Mouse (Mus musculus): ENCODE measurements around the gene Csdc2. TPM values are rescaled to one million over a fixed set of nuclear protein-coding genes. Genes with fewer than 3 reads are reported as not detected.
A peak's percentile ranks its signal among the peaks of the same experiment; 100 is the strongest.

Csdc2 gene
- total RNA-seq, 2 experiments from 2014 or later: 89.9 to 90.2 TPM

DNA sequence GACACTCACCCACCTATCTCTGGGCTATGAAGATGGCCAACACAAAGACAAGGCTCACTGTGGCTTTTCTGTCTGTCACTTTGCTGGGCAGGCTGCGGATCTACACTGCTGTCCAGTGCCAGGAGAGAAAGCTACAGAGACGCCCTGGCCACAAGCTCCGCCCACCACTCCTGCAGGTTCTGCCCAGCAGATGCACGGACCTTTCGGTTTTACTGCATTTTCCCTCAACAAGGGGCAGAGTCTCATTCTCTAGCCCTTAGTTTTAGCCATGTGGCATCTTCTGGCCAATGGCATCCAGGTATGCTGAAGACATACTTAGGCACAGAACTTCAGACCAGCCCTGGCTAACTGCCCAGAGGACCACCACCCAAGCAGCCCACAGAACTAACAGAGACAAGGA, 15.3 kb upstream of the Csdc2 start:
- no peak for DNase-seq (ENCODE audit: extremely low spot score in 1 of 2, low spot score in 1 of 2)

DNA sequence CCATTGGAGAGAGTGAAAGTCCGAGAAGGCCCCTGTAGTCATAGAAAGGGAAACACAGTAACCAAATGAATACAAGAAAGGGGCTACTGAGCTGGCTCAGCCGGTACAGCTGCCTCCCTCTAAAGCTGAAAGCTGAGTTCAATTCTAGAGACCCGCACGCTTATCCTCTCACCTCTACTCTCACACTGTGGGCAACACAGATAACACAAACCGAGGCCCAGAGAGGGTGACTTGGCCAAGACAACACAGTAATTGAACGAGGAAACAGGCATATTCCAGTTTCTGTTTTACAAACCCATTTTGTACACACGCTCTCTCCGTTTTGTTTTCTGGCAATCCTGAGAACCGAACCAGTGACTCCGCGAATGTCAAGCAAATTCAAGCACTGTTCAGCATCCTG, 11.6 kb upstream of the Csdc2 start:
- DNase-seq (ENCODE audit: extremely low spot score in 1 of 2, low spot score in 1 of 2): no peak

DNA sequence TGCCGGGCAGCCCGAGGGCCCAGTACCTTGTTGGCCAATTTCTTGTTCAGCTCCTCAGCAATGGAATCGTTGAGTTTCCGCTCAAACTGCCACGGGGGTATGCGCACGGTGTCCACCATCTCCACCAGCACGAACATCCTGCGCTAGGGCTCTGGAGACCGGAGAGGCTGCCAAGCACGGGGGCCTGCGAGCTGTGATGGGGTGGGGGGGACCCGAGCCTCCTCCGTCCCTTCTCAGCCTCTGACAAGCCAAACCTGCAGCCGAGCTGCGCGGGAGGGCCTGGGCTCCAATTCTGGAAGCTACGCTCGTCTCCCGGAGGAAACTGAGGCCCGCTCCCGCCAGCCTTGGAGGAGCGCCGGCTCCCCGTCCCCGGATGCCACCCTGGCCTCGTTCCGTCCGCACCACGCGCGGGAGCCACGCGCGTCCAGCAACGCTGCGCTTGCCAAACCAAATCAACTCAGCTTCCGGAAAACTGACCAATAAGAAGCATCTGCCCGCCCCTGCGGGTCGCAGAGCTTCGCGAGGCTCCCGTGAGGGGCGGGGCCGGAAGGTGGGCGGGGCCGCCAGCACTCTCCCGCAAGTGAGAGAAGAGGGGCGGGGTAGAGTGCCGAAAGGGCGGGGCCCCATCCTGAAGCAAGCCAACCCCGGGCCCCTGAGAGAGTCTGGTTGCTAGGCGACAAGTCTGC, 10.7 kb upstream of the Csdc2 start, which contains the start of gene Polr3h:
Polr3h (minus strand) TSS at position 481 of the 686 bp plus-strand sequence.
- peak; percentile 68 to 72 for DNase-seq (ENCODE audit: extremely low spot score in 1 of 2, low spot score in 1 of 2)

DNA sequence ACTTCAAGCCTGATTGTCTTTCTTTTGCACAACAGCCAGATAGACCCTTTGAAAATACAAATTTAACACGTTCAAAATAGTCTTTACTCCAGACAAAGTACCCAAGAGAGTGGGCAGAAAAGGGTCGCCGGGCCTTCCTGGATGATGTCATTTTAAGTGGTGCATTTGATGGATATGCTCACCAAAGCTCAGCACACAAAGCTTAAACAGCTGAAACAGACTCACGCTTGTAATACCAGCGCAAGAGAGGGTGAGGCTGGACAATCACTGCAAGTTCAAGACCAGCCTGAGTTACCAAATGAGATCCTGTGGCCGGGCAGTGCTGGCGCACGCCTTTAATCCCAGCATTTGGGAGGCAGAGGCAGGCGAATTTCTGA, 10.1 kb upstream of the Csdc2 start:
- no peak for DNase-seq (ENCODE audit: extremely low spot score in 1 of 2, low spot score in 1 of 2)

DNA sequence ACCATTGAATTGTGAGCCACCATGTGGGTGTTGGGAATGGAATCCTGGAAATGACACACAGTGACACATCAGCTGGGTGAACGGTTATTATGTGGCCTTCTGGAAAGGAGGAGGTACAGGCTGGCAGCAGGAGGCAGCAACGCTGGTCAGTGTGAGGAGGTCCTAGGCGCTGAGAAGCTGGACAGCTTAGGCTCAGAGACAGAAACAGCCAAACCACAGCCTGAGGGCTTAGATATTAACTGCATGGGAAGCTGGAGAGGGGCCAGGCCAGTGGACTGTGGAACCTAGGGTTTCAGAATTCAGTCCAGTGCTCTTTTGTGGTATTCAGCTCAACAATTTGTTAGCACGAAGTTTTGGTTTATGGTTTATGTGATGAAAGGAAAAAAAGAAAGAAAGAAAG, 8.8 kb upstream of the Csdc2 start:
- no peak for DNase-seq (ENCODE audit: extremely low spot score in 1 of 2, low spot score in 1 of 2)

DNA sequence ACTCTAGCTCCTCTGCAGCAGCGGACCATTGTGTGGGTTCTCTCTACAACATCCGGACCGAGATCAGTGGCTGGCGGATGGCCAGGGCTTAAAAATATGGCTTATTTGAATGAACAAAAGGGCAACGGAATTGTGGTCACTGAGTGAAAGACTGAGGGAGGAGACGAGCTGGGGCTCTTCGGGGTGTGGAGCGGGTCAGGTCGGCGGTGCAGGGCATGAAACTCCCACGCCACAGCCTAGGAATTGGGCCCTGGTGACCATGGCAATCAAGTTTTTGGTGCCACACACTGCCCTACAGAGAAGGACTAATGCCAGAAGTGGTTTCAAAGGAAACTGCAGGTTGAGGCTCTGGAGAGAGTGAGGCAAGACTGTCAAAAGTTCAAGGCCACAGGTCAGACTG, 8.3 kb upstream of the Csdc2 start:
- DNase-seq (ENCODE audit: extremely low spot score in 1 of 2, low spot score in 1 of 2): no peak

DNA sequence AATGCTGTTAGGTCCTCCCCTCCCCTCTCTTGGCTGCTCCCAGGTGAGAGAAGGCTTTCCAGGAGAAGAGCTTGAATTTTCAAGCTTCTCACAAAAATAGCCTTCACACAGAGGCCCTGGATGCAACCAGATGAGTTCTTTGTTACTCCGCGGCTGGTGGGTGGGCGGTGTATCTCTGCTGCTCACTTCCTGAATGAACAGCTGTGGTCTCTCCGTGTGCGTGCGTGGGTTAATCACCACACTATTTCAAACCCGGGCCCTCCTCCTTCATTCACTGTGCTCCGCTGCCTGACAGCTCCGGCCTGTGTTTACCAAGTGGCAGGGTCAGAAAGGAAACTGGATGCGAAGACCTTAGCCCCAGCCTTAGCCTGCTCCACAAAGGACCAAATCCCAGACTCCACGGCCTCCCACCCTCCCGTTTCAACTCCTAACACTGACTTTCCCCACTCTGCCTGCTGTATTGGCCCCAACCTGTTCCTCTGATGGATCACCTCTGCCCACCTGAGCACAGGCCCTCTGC, 3.5 kb upstream of the Csdc2 start:
- DNase-seq (ENCODE audit: extremely low spot score in 1 of 2, low spot score in 1 of 2): peak in 1 of 2 experiments; percentile 45

DNA sequence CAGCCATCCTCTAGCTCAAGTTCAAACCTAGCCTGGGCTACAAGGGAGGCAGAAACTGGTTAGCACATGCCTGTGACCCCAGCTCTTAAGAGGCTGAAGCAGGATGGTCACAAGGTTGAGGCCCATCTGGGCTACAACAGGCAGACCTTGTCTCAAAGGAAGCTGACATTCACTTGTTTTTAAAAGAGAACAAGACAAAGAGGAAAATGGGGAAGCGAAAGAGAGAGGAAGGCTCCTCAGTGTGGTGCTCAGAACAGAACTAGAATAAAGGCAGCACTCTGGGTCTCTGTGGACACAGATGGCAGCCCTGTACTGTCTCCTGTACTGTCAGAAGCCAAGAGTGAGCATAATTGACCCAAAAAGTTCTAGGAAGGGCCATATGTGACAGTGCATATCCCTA, 2.6 kb upstream of the Csdc2 start:
- no peak for DNase-seq (ENCODE audit: extremely low spot score in 1 of 2, low spot score in 1 of 2)

DNA sequence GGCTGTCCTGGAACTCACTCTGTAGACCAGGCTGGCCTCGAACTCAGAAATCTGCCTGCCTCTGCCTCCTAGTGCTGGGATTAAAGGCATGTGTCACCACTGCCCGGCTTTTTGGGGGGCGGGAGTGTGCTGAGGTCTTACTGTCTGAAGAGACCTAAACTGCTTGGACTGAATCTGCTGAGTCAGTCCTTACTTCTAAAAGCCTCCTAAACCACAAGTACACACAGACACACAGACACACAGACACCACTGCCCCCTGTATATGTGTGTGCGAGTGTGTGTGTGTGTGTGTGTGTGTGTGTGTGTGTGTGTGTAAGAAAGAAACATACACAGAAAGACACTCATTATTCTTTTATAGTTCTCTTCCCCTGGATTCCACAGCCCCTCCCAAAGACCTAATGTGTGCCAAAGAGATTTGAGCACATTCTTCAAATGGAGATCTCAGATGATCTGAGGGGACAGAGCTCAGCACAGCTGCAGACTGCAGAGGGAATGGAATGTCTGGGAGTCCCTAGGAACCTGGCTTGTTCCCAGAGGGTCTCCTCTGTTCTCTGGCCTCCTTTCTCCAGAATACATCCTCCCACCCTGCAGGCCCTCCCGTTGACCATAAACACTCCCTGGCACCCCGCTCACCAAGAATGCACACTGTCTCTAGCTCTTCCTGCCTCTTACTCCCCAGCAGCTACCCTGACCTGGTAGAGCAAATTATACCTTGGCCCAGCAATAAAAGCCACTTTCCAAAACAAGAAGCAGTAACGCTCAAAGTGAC, 506 bp upstream of the Csdc2 start:
- no peak for DNase-seq (ENCODE audit: extremely low spot score in 1 of 2, low spot score in 1 of 2)

DNA sequence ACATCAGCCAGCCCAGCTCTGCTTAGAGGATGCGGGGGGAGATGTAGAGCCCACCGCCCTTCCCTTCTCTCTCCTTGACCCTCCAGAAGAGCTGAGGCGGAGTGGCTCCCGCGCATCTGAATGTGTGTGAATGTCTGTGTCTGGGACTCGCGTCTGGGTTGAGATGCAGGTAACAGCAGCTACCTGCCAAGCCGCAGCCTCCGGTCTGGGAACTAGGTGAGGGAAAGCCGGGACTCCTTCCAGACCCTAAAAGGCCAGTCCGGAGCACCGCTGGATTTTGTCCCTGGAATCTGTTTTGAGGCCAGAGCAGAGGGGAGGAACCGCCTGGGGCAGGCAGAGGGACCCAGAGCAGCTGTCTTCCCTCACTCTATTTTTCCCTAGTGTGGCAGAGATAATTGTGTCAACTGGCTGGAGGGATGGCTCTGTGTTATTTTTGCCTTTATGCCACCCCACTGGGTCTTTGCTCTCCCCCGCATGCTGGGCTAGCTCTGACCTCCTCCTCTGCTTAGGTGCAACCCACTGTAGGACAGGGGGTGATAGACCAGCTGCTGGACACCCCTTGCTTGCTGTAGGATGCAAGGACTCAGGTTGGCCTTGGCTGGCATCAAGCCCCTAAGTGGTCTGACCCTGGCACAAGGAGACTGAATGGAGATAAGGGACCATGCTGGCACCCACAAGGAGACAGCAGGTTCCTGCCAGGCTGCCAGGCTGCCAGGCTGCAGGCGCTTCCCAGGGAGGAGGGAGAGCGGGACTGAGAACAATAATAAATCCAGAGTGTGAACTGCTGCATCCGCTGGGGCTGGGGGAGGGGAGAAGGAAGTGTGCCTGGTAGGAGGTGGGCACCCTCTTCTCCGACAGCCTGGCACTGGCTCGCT, 776 bp downstream of the Csdc2 start:
- DNase-seq (ENCODE audit: extremely low spot score in 1 of 2, low spot score in 1 of 2): peak in 1 of 2 experiments; percentile 59

DNA sequence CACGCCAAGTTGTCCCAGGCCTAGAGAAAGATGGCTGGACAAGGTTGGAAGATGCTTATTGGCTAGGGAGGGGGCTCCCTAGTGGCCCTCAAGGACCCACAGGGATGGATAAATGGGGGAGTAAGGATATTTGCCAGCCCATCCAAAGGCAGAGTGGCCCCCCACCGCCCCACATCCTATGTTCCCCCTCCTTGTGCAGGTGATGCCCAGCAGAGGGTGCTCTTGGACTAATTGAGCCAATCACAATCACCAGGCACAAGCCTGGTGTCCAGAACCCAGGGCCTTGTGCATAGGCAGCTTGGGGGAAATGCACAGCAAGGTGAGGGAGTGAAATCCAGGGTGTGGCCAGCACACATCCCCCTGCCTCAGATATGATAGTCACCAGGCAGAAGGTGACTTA, 1.7 kb downstream of the Csdc2 start:
- DNase-seq (ENCODE audit: extremely low spot score in 1 of 2, low spot score in 1 of 2): peak in 1 of 2 experiments; percentile 67

DNA sequence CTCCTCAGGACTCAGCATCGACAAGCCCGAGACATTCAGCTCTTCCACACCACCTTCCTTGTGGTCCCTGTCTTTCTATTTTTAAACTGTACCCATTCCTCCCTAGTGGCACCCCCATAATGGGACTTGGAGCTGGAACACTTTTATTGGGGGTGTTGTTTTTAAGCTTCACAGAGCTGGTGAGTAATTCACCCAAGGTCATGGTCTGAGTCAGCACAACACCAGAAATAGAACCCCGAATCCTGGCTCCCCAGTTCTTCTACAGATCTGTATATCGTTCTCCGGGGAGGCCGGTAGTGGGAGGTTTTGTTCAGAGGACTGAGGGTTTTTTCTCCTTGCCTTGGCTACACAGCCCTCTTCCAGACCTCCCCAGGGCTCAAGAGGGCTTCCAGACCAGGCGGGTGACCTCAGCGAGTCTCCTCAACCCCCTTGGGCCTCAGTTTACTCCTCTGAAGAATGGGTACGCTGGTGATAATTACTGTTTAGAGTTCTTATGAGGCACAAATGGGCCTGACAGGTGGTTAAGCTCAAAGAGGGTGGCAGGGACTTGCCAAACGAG, 2.7 kb downstream of the Csdc2 start:
- DNase-seq (ENCODE audit: extremely low spot score in 1 of 2, low spot score in 1 of 2): no peak

DNA sequence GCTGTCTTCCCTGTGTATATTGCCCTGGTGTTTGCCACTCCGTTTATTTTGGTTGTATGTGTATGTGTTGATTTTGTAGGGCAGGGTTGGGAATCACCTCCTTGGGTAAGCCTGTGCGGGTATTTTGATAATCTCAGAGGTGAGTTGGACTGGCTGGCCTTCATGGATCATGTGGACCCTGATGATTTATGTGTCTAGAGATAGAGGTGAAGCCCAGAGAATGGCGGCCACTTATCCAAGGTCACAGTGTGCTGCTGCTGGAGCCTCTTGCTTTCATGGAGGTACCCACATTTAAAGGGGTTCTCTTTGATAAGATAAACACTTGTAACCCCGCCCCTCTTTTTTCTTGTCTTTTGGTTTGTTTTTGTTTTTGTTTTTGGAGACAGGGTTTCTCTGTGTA, 3.2 kb downstream of the Csdc2 start:
- DNase-seq (ENCODE audit: extremely low spot score in 1 of 2, low spot score in 1 of 2): no peak

DNA sequence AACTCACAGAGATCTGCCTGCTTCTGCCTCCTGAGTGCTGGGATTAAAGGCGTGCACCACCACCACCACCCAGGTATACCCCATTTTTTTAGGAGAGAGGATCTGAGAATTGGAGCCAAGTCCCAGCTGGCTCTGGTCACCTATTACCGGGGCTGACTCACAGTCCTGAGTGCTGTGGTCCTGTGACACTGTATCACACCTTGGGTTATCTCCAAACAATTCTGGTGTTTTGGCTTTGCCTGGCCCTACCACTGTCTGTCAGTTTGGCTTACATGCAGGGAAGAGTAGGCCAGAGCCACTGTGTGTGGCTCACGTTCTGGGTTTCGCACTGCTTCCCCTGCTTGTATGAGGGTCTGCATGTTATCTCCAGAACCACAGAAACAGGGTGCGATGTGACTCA, 3.7 kb downstream of the Csdc2 start:
- DNase-seq (ENCODE audit: extremely low spot score in 1 of 2, low spot score in 1 of 2): no peak

DNA sequence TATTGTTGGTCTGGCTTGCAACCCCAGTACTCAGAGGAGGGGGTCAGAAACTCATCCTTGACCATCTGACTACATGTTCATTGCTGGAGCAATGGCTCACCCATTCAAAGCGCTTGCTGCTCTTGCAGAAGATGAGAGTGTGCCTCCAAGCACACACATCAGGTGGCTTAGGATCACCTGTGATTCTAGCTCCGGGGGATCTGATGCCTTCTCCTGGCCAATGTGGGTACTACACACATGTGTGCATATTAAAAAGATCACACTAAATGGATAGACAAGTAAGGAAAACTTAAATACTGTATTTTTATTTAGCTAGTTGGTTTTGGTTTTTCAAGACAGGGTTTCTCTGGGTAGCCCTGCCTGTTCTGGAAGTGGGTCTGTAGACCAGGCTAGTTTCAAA, 4.5 kb downstream of the Csdc2 start:
- no peak for DNase-seq (ENCODE audit: extremely low spot score in 1 of 2, low spot score in 1 of 2)

DNA sequence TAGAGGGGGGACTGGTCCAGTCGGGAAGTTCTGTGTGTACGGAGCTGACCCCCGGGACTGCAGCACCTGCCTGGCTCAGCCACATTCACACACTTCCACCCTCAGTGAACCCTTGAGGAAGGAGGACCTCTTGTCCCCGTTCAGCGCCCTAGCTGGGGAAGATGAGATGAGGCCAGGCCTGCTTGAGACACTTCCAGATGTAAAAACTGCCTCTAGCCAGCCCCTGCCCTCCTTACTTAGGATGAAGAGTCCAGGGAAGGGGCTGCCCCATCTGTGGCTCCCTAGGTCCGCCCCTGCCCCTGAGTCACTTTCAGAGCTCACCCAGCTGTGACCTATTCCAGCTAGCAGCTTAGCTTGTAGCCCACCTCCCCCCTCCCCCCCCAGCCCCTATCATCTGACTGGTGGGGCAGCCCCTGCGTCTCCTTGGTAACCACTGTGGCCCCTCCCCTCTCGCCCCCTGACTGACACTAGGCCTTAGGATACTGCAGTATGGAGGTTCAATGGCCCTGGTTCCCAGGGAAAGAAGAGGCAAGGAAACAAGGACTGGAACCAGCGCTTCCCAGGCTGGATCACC, 6.7 kb downstream of the Csdc2 start:
- DNase-seq (ENCODE audit: extremely low spot score in 1 of 2, low spot score in 1 of 2): no peak

DNA sequence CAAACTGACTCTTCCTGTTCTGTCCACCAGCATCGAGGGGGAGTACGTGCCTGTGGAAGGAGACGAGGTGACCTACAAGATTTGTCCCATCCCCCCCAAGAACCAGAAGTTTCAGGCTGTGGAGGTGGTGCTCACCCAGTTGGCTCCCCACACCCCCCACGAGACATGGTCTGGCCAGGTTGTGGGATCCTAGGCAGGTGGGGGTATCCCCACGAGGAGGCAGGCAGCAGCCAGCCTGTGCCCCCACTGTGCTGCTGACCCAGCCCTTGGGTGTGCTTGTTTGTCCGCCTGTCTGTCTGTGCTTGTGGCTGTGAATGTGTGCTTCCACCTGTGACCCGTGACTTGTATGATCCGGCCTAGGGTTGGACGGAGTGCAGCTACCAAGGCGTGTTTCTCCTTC, 12.5 kb downstream of the Csdc2 start:
- no peak for DNase-seq (ENCODE audit: extremely low spot score in 1 of 2, low spot score in 1 of 2)

DNA sequence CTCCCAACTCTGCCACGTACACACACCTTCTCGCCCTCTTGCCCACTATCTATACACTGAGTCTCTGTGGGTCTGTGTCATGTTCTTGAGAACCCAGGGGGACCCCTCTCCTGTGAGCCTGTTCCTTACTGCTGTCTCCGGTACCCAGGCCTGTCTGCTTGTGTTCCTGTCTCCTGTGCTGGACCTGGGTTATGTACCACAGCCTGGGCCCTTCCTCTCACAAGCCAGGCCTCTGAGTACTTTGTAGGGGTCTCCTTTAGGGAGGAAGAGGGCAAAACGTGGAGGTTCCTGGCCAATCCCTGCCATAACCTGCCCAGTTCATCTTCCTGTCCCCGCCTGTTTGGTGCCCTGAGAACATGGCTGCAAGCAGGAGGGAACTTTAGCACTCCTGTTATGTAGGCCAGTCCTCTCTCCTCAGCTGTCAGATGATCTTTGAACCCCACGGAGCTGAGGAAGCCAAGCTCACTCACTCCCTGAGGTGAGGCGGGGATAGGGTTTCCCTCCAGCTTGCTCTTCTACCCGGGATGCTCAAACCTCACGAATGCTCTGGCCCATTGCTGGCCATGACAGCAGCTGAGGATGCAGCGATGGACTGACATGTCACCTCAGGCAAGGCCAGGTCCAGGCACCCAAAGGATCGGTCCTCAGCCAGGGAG, 13.0 kb downstream of the Csdc2 start:
- DNase-seq (ENCODE audit: extremely low spot score in 1 of 2, low spot score in 1 of 2): no peak

DNA sequence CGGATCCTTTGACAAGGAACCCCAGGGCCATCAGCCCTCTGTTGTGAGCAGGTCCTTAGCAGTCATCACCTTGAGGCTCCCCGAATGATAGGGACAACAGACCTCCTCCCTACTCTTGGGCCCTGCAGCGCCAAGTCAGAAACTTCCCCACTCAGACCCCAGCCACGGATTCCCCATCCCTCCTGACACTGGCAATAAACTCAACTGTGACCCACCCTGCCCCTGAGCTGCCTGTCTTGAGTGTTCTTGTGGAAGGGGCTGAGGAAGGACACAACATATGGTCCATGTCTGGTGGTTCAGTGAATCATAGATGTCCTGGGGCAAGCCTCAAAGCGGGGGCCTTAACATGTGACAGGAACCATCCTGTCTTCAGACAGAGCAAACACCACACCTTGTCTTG, 14.2 kb downstream of the Csdc2 start:
- no peak for DNase-seq (ENCODE audit: extremely low spot score in 1 of 2, low spot score in 1 of 2)

DNA sequence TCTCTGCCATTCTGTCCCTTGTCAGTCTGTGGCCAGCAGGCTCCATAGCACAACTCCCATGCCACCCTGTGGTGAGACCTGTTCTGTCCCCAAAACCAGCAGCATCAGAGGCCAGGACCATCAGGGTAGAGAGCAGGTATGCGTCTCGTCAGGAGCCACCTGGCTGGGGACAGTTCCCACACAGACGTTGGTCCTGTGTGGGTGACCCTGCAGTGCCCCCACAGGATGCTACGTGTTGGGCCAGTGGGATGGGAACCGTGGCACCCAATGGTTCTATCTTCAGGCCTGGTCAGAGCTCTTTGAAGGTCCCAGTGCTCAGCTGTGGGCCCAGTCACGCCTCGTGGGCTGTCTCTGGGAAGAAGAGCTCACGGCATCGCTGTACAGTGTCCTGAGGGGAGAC, 14.6 kb downstream of the Csdc2 start:
- no peak for DNase-seq (ENCODE audit: extremely low spot score in 1 of 2, low spot score in 1 of 2)
